Mouse (Mus musculus) urinary bladder, adult 18-20 months (tissue): ENCODE measurements at regions not wholly inside any gene's neighbourhood (a gene's known extent, or its start where the extent isn't known, plus 50 kb on each side); places are given as distances from the start of the nearest gene placed in this dataset.

Experiments
- DNase-seq, 2 experiments: peaks; one replicate each; pipeline ENCODE4 v3.0.0; 2022; ENCODE audit warnings: low spot score in 2 of 2, mixed read lengths in 2 of 2

DNA sequence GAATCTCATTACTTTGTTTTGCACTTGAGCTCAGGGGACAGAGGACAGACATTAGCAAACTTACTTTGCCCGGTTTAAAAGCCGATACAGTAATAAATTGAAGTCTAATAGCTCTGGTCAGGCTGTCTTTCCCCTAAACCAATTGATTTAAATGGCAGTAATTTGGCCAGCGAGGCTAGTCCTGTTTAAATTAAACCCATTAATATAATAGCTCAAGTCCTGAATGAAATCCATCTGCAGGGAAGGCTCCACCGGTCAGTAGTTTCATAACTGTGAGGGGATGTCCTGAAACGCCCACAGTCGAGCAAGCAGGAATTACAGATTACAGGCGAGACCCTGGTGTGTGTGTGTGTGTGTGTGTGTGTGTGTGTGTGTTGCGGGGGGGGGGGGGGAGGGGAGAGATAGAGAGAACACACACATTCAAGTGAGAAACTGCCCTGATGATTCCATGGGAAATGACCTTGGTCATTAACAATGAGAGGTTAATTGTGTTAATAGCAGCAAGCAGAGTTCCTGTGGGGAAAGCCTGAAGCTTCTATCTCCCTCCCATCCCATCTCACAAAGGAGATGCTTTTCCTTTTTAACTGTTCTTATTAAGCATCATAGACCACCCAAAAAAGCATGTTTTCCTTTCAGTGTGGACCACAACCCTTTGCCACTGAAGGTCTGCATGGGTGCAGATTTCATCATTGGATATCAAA is 294.0 kb upstream of the Tle4 start:
- no peak for DNase-seq

GRCm38 (mm10) chr19:14891090-14891428 is 293.2 kb upstream of the Tle4 start:
- no peak for DNase-seq

DNA sequence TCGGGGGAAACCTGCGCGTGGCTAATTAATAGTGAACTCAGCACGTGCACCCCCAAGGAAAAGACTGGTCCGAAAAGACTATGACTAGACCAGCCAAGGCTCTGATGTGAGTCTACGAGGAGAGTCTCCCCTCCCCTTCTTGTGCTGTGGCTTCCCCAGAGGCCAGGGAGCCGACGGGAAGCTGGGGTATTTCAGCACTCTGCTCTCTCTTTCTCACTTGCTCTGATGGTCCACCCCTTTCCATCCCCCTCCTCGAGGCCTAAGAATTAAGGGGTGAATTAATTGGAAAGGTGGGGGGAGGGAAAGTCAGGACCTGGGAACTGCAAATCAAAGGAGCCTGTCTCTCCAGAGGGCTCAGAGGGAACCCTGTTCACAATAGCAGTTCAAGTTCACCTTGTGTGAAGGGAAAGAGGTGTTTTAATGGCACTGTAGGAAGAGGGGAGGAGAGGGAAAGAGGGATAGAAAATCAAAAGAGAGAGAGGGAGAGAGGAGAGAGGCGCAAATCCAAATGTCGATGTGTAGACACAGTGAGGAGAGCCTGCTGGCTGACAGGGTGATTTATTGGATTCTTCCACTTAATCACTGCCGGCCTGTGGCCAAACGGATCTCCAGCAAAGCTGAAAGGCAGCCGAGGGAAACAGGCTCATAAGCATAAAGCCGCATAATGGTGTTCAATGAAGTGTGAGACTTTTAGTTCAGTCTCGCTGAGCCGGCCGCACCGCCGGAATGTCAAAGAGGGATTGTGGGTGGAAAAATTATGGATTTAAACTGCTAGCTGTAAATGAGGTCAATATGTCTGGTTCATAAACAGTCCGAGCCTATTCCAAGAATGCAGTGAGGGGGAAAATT is 292.6 kb upstream of the Tle4 start:
- DNase-seq, result peak in 1 of 2 experiments; percentile 8

- no peak for DNase-seq
Observed at GRCm38 (mm10) chr19:14889794-14890193, 291.9 kb upstream of the Tle4 start.

- no peak for DNase-seq
Observed at GRCm38 (mm10) chr19:14883707-14884421, 286.0 kb upstream of the Tle4 start.

- DNase-seq, result no peak
Observed at GRCm38 (mm10) chr19:14880818-14881217, 283.0 kb upstream of the Tle4 start.

- no peak for DNase-seq
Observed at GRCm38 (mm10) chr19:14873986-14874385, 276.1 kb upstream of the Tle4 start.

GRCm38 (mm10) chr19:14871178-14871867 is 273.5 kb upstream of the Tle4 start:
- DNase-seq, result no peak

- DNase-seq, result peak in 1 of 2 experiments; percentile 2
Observed at GRCm38 (mm10) chr19:14862654-14863468, 265.0 kb upstream of the Tle4 start.

DNA sequence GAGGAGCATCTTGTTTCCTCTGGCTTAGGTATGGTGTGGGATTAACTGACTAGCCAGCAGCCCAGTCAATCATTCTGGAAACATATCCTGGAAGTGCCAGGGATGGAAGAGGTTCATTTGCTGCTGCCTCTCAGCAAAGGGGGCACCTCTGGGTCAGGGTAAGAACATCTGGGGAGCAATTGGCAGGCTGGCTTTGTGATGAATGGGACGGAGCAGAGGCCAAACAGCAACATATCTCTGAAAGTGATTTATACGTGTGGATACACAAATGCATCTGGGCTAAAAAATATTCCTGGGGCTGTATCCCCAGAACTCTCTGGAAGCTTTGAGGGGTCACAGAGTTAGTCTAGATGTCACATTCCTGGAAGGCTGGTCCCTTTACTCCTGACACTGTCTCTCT is 257.2 kb upstream of the Tle4 start:
- DNase-seq, result no peak

DNA sequence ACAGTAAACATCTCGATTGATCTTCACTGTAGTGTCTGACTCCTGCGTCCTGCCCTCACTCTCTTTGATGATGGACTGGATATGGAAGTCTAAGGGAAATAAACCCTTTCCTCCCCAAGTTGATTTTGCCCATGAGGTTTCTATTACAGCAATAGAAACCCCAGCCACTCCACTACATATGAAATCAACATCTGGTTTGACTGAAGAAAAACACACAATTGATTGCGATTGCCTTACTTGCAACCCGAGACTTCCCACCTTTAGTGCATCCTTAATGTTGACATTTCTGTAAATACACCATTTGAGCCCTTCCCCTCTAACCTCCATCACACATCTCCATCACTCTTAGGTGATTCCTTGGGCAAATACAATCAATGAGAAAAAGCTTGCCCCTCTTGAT is 255.6 kb upstream of the Tle4 start:
- DNase-seq, result no peak

GRCm38 (mm10) chr19:14849561-14849960 is 251.7 kb upstream of the Tle4 start:
- DNase-seq, result no peak

DNA sequence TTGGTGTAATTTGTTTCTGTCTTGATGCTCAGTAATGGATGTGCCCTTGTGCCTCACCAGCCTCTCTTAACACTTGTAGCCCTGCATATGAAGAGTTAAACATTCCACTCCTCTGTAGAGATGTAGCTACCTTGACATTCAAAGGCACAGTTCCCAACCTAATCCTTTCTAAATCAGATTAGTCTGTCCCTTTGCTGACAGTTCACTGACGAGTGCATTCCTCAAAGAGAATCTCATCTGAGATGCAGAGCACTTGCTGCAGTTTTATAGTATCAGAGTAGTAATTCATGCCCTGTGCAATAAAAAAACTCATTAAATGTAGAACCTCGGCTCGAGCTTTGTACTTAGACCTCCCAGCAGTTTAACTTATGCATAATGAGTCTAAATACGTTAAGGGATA is 249.3 kb upstream of the Tle4 start:
- DNase-seq, result no peak

- DNase-seq, result no peak
Observed at GRCm38 (mm10) chr19:14835629-14836028, 237.8 kb upstream of the Tle4 start.

GRCm38 (mm10) chr19:14816354-14816753 is 218.5 kb upstream of the Tle4 start:
- no peak for DNase-seq

- no peak for DNase-seq
Observed at GRCm38 (mm10) chr19:14806787-14807186, 208.9 kb upstream of the Tle4 start.

GRCm38 (mm10) chr19:14802909-14803650 is 205.2 kb upstream of the Tle4 start:
- DNase-seq, result no peak

GRCm38 (mm10) chr19:14801669-14802068 is 203.8 kb upstream of the Tle4 start:
- DNase-seq, result no peak

- no peak for DNase-seq
Observed at GRCm38 (mm10) chr19:14799002-14799401, 201.2 kb upstream of the Tle4 start.

DNA sequence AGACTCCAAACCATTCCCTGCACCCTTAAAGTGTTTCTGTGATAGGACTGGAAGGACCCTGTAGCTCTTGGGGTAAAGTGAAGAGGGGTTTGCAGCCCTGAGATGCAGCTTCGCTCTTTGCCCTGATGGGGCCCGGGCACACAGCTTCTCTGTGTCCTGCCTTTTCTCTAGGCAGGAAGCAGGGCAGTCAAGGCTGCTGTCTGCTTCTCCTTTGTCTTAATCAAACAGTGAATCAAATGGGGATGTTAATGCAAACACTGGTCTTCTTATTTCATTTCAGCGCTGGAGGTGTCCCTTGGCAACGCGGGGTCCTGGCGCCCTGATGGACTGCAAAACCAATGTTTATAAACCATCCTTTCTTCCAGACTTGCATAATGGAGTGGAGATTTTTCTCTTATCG is 200.6 kb upstream of the Tle4 start:
- DNase-seq, result no peak
